Mouse (Mus musculus) hindbrain, embryonic 10.5 days (tissue): ENCODE data around the gene Iqce. TPM values are rescaled to one million over a fixed set of nuclear protein-coding genes. Genes with fewer than 3 reads are reported as not detected.

Source experiments
- DNase-seq: peaks from one replicate; pipeline ENCODE4 v3.0.0-alpha.2; 2017; ENCODE audit warnings: low spot score
- H3K27ac ChIP-seq: fragments of 300-500 bp; sonication (generic); 2 replicates; pipeline ENCODE4 v1.5.1; 2016; ENCODE audit warnings: mild to moderate bottlenecking, moderate library complexity
- H3K27me3 ChIP-seq: fragments of 300-500 bp; sonication (generic); 2 replicates; pipeline ENCODE4 v1.6.1; 2016; ENCODE audit warnings: mild to moderate bottlenecking; ENCODE audit not compliant: poor library complexity, insufficient read depth, severe bottlenecking
- H3K36me3 ChIP-seq: fragments of 300-500 bp; sonication (generic); 2 replicates; pipeline ENCODE4 v1.6.1; 2016; ENCODE audit warnings: mild to moderate bottlenecking, moderate library complexity
- H3K4me1 ChIP-seq: fragments of 300-500 bp; sonication (generic); replicated peaks from 2 replicates; pipeline ENCODE4 v1.6.1; 2016; ENCODE audit warnings: mild to moderate bottlenecking
- H3K4me3 ChIP-seq: fragments of 300-500 bp; sonication (generic); 2 replicates; pipeline ENCODE4 v1.5.1; 2016; ENCODE audit warnings: mild to moderate bottlenecking, moderate library complexity
- H3K9me3 ChIP-seq: fragments of 300-500 bp; sonication (generic); 2 replicates; pipeline ENCODE4 v1.6.1; 2016; ENCODE audit warnings: mild to moderate bottlenecking, moderate library complexity
- WGBS: fragments of 180-500 bp; shearing (Covaris S2); methylation state at CpG from one replicate; pipeline ENCODE4 v1.1.7; 2016; 5-methylcytosine and 5-hydroxymethylcytosine counted together
- polyA plus RNA-seq: library from polyadenylated mRNA; unstranded; fragments of >200 nt; fragmentation: Nextera tagmentation; extraction: Ambion mirVana; gene quantifications from 2 replicates; pipeline ENCODE4 v1.2.1, GENCODE M21; 2016

Iqce gene
- polyA plus RNA-seq, 1 experiment from 2014 or later: 29.1 TPM

DNA sequence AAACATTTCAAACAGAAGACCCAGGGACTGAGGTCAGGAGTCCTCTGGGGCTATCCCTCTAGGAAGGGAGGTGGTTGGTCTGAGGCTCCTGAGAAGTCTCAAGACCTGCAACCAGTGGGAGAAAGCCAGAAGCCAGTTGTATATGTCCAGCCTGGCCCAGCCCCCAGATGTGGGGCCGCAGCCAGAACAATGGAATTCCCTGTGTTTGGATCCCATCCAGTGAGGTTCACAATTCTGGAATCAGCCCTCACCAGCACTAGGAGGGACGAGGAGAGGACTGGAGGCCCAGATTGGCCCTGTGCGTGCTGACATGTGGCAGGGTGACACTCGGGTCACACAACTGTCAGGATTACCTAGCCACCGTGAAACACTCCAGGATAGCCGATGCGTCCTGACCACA, 49.6 kb downstream of the Iqce start:
- H3K27me3 ChIP-seq: no peaks in the 10 kb centered on the region; the same call in 1 of the 2 replicates
- DNase-seq: no peak
- H3K9me3 ChIP-seq: no peaks in the 10 kb centered on the region
- no peaks in the 10 kb centered on the region for H3K36me3 ChIP-seq
- peaks cover 23% of the 10 kb centered on the region for H3K4me1 ChIP-seq
- no peak overlapping the region for H3K4me3 ChIP-seq
- no peak overlapping the region for H3K27ac ChIP-seq
- 78% methylated on average over 7 of the region's 7 CpGs for WGBS

DNA sequence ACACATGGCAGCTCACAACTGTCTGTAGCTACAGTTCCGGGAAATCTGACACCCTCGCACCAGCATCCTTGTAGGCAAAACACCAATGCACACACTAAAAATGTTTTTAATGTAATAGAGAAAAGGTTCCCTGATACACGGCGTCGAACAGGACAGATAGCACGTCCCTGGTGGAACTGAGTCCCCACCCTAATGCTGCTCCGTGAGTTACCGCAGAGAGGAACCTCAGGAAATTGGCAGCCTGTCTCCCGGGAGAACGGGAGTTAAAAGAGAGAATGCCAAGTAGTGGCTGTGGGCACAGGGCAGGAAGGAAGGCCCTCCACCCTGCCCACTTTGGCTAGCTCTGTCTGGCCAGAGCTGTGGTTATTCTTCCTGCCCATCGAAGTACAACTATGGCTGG, 50.9 kb downstream of the Iqce start:
- no peaks in the 10 kb centered on the region for H3K9me3 ChIP-seq
- no peaks in the 10 kb centered on the region; the same call in 1 of the 2 replicates for H3K27me3 ChIP-seq
- WGBS: 86% methylated on average over 11 of the region's 11 CpGs

DNA sequence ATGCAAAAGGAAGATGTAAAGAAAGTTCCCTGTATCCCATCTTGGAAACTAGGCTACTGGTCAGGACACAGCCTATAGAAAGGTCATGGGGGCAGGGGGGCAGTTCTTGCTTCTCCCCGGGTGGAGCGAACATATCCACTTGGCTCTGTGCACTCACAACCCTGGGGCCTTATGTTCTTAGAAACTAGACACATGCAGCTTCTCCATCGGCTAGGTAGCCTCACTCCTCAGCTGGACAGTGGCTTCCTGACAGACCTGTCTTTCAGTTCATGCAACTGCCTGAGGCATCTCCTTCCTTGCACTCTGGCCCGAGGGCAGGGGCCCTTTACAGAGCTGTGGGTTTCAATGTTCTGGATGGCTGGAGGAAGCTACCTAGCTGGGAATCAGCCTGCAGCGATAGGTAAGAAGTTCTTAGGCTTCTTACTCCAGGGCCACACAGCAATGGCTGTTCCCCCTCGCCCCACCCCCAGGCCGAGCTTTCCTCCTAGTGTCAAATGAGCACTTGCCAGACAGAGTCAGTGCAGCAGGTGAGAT, 52.2 kb downstream of the Iqce start:
- Histone ChIP-seq H3K4me1 (peaks cover 49% of the 10 kb centered on the region), H3K36me3 (peaks cover 24% of the 10 kb centered on the region), H3K4me3 (peak overlapping the region; percentile 98; the same call in 1 of the 2 replicates), H3K27ac (peak overlapping the region; percentile 100; the same call in 1 of the 2 replicates), H3K9me3 (no peaks in the 10 kb centered on the region), H3K27me3 (no peaks in the 10 kb centered on the region; the same call in 1 of the 2 replicates)
- WGBS: 67% methylated on average over 7 of the region's 7 CpGs
- no peak for DNase-seq

More for the DNA sequence above, 50.9 kb downstream of the Iqce start:
- peaks cover 36% of the 10 kb centered on the region for H3K4me1 ChIP-seq
- peaks cover 11% of the 10 kb centered on the region for H3K36me3 ChIP-seq
- no peak overlapping the region for H3K27ac ChIP-seq
- H3K4me3 ChIP-seq: no peak overlapping the region
- no peak for DNase-seq

DNA sequence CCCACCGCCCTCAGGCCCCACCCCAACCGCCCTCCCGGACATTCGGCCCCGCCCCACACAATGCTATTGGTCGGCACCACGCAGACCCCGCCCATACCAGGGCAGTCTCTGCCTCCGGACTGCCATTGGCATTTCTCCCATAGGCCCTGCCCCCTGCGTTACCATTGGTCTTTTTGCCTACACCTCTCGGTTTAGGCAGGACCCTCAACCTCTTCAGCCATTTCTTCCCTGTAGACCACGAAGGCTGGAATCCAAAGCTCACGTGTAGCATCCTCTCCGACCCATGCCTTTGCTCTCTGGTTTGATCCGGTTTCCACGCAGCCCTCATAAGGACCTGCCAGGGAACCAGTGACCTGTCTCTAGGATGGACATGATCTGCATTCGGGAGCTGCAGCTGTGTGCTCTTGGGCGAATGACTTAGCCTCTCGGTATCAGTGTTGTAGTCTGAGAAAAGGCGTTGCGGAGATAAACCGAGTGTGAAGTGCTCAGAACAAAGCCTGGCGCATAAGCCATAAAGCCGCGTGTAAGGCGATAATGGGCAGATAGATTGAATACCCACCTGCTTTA, 53.0 kb downstream of the Iqce start:
- peak overlapping the region; percentile 100 for H3K27ac ChIP-seq

DNA sequence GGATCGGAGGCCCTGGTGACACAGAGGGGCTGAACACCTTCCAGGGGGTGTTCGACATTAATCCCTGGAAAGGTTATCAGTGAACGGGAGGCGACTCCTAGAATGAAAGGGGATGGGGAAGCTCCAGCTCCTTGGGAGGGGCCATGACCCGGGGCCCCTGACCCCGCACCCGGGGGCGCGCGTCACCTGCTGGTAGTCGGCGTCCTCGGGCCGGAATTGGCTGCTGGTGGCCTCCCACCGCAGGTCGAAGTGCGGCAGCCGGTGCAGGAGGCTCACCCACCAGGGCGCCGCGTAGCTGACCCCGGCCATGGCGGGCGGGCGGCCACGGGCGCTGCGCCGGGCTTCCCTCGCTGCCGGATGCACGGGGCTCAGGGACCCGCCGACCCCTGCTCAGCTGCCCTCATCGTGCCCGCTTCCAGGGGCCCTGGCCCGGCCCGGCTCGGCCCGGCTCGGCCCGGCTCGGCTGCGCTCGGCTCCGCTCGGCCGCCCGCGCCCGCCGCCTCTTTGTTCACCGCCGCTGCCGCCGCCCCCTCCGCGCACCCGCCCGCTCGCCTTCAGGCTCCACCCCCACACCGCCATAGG, 53.6 kb downstream of the Iqce start, which contains the start of gene Ttyh3:
TSS of gene Ttyh3 (minus strand) at position 513 of the 582 bp plus-strand sequence.
- no peaks in the 10 kb centered on the region; the same call in 1 of the 2 replicates for H3K27me3 ChIP-seq
- H3K27ac ChIP-seq: peak within 1 kb of the TSS; percentile 100
- peak within 1 kb of the TSS; percentile 98 for H3K4me3 ChIP-seq
- no peaks in the 10 kb centered on the region for H3K9me3 ChIP-seq
- peaks cover 52% of the 10 kb centered on the region for H3K4me1 ChIP-seq
- under 1% methylated on average over 62 of the region's 62 CpGs for WGBS
- DNase-seq: no peak
- H3K36me3 ChIP-seq: peaks cover 37% of the 10 kb centered on the region

More for the DNA sequence above, 53.0 kb downstream of the Iqce start:
- Histone ChIP-seq H3K27me3 (no peaks in the 10 kb centered on the region; the same call in 1 of the 2 replicates), H3K9me3 (no peaks in the 10 kb centered on the region), H3K36me3 (peaks cover 31% of the 10 kb centered on the region), H3K4me1 (peaks cover 52% of the 10 kb centered on the region), H3K4me3 (peak overlapping the region; percentile 98)
- WGBS: 5% methylated on average over 26 of the region's 26 CpGs
- peak; percentile 99 for DNase-seq

DNA sequence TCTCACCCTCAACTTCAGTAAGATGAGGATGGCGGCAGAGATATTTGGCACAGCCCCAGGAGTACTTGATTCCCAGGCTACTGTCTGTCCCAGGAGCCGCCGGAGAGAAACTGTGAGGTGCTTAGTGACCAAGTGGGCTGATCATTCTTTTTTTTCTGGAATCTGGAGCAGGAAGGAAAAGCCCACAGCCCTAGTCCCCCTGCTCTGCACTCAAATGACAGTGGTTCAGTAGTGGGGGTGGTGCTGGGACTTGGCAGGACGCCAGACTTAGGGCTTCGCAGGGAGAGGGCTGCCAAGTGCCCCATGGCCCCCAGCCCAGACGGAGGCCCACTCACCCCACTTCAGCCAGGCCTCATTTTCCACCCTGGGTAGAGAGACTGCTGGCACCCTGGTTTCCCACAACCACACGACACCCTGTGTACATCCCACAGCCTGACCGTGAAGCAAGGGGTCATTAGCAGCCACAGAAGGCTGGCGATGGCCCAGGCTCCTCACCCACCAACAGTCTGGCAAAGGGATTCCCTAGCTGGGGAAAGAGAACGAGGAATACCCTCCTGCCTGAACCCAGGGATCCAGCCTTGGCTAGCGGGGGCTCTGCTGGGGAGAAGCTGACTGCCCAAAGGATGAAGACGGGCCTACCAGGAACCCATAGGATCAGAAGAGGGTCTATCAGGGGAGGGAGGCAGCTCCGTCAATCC, 54.2 kb downstream of the Iqce start:
- Histone ChIP-seq H3K36me3 (peaks cover 43% of the 10 kb centered on the region), H3K27me3 (no peaks in the 10 kb centered on the region; the same call in 1 of the 2 replicates), H3K9me3 (no peaks in the 10 kb centered on the region), H3K4me1 (peaks cover 57% of the 10 kb centered on the region), H3K4me3 (peak overlapping the region; percentile 98), H3K27ac (peak overlapping the region; percentile 100)
- no peak for DNase-seq
- WGBS: 10% methylated on average over 13 of the region's 13 CpGs

DNA sequence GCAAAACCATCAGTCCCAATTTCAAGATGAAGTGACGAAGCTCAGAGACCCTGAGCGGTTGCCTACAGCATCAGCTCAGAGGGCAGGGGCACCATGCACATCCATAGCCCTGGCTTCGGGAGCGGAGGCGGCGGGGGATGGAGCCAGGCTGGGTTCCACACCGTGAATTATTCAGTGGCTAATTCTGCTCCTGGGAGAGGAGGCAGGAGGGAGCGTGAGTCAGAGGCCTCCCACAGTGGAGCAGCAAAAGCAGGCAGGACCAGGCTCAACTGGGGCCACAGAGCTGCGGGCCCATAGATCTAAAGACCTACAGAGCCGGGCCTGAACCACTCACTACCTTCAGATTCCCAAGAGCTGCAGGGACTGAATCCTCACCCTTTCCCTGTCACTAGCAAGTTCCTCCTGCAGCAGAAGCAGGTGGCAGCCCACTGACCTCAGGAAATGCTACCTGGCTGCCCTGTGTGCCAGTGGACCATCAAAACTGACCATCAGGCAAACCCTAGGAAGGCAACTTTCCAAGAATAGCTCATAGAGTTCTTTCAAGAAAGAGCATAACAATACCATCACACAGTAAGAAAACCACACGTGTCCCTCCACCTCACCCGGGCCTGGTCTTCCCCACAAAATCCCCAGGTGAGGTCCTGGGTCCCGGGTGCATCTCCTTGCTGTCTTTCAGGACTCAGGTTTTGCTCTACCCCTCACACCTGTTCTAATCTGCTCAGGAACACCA, 55.0 kb downstream of the Iqce start:
- Histone ChIP-seq H3K4me1 (peaks cover 65% of the 10 kb centered on the region), H3K27me3 (no peaks in the 10 kb centered on the region; the same call in 1 of the 2 replicates), H3K36me3 (peaks cover 46% of the 10 kb centered on the region), H3K27ac (peak overlapping the region; percentile 100), H3K4me3 (peak overlapping the region; percentile 98), H3K9me3 (no peaks in the 10 kb centered on the region)
- WGBS: 58% methylated on average over 13 of the region's 13 CpGs
- no peak for DNase-seq

DNA sequence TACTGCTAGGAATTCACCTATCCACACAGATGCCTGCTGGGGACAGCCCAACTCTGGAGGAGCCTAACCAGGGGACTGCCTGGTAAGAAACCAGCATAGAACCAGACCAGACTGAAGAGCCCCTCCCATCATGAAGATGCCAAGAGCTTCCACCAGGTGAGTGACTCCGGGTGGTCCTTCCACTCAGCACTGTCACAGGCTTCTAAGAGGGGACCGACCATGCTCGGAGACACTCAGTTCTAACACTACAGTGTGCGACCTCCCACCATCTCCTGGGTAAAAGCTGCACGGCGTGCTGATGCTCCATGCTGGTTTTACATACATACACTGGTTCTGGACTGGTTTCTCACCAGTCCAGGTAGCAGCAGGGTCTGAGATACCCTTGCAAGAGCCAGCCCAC, 56.0 kb downstream of the Iqce start:
- H3K36me3 ChIP-seq: peaks cover 57% of the 10 kb centered on the region
- peaks cover 75% of the 10 kb centered on the region for H3K4me1 ChIP-seq
- no peaks in the 10 kb centered on the region for H3K9me3 ChIP-seq
- 92% methylated on average over 6 of the region's 6 CpGs for WGBS
- no peaks in the 10 kb centered on the region; the same call in 1 of the 2 replicates for H3K27me3 ChIP-seq
- peak overlapping the region; percentile 100; the same call in 1 of the 2 replicates for H3K27ac ChIP-seq
- peak overlapping the region; percentile 98 for H3K4me3 ChIP-seq
- no peak for DNase-seq

DNA sequence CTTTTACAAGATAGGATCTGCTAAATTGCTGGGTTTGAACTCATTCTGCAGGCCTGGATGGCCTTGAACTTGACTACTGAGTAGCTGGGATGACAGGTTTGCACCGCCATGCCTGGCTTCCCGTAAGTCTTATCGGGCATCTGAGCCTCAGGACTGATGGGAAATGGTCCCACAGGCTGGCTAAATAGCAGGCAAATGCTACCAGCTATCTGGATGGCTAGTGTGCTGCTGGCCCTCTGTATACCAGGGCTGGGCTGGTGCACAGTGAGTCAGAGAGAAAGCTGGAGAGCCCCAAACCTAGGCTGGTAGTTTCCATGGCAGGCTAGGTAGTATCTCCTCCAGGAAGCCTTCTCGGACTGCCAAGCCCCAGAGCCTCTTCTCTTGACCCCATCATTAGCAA, 56.7 kb downstream of the Iqce start:
- DNase-seq: no peak
- Histone ChIP-seq H3K4me3 (peak overlapping the region; percentile 5; the same call in 1 of the 2 replicates), H3K9me3 (no peaks in the 10 kb centered on the region), H3K36me3 (peaks cover 64% of the 10 kb centered on the region), H3K4me1 (peaks cover 82% of the 10 kb centered on the region), H3K27ac (peak overlapping the region; percentile 12; the same call in 1 of the 2 replicates), H3K27me3 (no peaks in the 10 kb centered on the region; the same call in 1 of the 2 replicates)
- WGBS: 91% methylated on average over 4 of the region's 4 CpGs

DNA sequence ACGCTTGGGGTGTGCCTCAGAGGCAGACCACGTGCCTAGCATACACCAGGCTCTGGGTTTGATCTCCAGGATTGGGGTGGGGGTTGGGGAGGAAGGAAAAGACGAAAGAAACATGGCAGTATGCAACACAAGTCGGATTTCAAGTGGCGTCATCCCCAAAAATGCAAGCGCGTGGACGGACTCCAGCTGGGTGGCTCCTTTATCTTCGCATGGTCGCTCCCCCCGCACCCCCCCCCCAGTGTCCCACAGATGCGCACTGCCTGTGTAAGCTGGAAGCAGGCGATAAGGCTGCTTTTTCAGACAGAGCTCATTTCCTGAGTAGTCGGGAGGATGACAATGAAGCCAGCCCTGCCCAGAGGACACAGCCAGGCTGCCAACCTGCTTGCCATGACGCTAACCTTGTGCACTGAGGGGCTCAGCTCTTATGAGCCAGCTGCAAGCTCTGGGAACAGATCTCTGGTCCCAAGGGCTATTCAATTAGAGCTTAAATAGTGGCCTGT, 57.4 kb downstream of the Iqce start:
- no peak for DNase-seq
- 0 out of 2 replicates have a peak overlapping the region, but pooled peaks have one; percentile 5 for H3K4me3 ChIP-seq
- 94% methylated on average over 15 of the region's 15 CpGs for WGBS
- H3K27ac ChIP-seq: no peak overlapping the region
- no peaks in the 10 kb centered on the region; the same call in 1 of the 2 replicates for H3K27me3 ChIP-seq
- peaks cover 81% of the 10 kb centered on the region for H3K4me1 ChIP-seq
- no peaks in the 10 kb centered on the region for H3K9me3 ChIP-seq
- H3K36me3 ChIP-seq: peaks cover 71% of the 10 kb centered on the region

DNA sequence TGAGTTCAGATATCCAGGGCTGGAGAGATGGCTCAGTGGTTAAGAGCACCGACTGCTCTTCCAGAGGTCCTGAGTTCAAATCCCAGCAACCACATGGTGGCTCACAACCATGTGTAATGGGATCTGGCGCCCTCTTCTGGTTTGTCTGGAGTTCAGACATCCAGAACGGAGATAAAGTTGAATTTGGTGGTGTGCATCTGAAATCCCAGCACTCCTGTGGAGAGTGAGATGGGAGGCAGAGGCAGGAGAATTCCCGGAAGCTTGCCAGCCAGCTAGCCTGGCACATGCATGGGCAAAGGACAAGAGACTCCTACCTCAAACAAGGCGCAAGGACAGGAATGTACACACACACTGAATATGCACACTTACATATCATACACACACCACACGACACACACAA, 57.9 kb downstream of the Iqce start:
- Histone ChIP-seq H3K4me3 (no peak overlapping the region), H3K36me3 (peaks cover 76% of the 10 kb centered on the region), H3K27ac (no peak overlapping the region), H3K9me3 (no peaks in the 10 kb centered on the region), H3K4me1 (peaks cover 81% of the 10 kb centered on the region), H3K27me3 (no peaks in the 10 kb centered on the region)
- no peak for DNase-seq
- 90% methylated on average over 6 of the region's 6 CpGs for WGBS

DNA sequence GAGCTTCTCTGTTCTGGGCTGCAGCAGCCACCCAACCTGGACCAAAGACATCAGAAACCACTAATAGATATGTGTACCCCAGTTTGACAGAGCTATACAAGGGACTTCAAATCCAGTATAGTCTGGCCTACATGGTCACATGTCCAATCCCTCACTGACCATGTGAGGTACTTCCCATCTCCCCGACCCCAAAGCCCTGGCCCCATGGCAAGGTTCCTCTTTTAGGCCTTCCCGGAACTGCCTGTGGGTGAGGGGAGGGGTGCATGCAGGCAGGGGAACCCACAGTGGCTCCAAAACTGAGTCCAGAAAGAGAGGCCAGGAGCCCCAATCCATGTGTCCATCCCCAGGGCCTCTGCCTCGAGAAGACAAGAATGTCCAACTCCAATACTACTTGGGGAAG, 60.1 kb downstream of the Iqce start:
- Histone ChIP-seq H3K27me3 (no peaks in the 10 kb centered on the region), H3K4me3 (no peak overlapping the region), H3K9me3 (no peaks in the 10 kb centered on the region), H3K36me3 (peaks cover 95% of the 10 kb centered on the region), H3K4me1 (peaks cover 83% of the 10 kb centered on the region), H3K27ac (peak overlapping the region; percentile 40; the same call in 1 of the 2 replicates)
- DNase-seq: no peak
- 72% methylated on average over 3 of the region's 3 CpGs for WGBS
